Mouse (Mus musculus): ENCODE data around the gene Slc37a1. TPM values are rescaled to one million over a fixed set of nuclear protein-coding genes. Genes with fewer than 3 reads are reported as not detected.

Gene Slc37a1
- polyA plus RNA-seq, 1 experiment from 2014 or later, result 3.3 TPM

DNA sequence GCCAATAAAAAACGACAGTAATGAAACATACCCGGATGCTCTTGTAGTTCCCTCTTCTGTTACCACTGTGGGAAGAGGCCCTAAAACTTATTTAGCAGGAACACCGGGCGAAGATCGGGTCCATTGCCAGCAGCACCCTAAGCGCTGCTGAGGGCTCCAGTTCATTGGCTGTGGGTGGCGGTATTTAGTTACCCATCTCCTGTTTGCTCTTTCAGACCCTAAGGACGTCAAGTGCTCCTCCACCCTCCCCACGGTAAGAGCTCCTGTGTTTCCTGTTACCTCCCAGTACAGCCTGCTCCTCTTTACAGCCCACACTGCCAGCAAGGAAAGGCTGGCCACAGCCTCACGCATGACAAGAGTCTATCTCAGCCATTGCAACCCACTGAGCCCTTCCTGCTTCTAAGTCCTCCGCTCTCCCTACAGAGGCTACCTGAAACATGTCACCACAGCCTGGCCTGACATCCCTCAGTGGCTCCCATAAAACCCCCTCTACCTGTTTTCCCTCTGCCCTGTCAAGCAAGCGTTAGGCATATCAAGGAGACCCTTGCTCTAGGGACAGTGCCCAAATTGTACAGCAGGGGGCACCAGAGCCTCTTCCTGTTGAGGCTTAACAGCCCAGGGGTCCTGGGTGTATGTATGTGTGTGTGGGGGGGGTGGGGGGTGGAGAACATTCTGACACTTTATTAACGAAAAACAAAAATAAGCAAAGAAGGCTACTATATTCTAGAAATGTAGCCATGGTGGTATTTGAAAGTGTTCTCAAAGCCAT is 39.0 kb downstream of the Slc37a1 start:
- WGBS, result 61% methylated on average over 13 of the region's 13 CpGs
- Histone ChIP-seq H3K36me3 (ENCODE audit: control insufficient read depth, insufficient read depth, low read length) (no peaks in the 10 kb centered on the region), H3K4me2 (replicated peaks; ENCODE audit: low read depth, low read length) (no peak overlapping the region), H3K4me1 (ENCODE audit: control insufficient read depth, insufficient read depth, low read length) (no peaks in the 10 kb centered on the region), H3K9me3 (ENCODE audit: control insufficient read depth, low read length) (no peaks in the 10 kb centered on the region), H3K27ac (ENCODE audit: low read depth, low read length) (no peak overlapping the region), H3K4me3 (ENCODE audit: low read length) (no peak overlapping the region), H3K9ac (ENCODE audit: low read depth, low read length) (no peak overlapping the region), H3K27me3 (ENCODE audit: control insufficient read depth, insufficient read depth, low read length) (no peaks in the 10 kb centered on the region)
- ATAC-seq (ENCODE audit: low FRiP score, low TSS enrichment), result no peak

- ATAC-seq (ENCODE audit: low FRiP score, low TSS enrichment), result no peak
- H3K27me3 ChIP-seq (ENCODE audit: control insufficient read depth, insufficient read depth, low read length), result no peaks in the 10 kb centered on the region
- H3K27ac ChIP-seq (ENCODE audit: low read depth, low read length), result no peak overlapping the region
- H3K4me3 ChIP-seq (ENCODE audit: low read length), result no peak overlapping the region
- H3K4me1 ChIP-seq (ENCODE audit: control insufficient read depth, insufficient read depth, low read length), result no peaks in the 10 kb centered on the region
- no peaks in the 10 kb centered on the region for H3K36me3 ChIP-seq (ENCODE audit: control insufficient read depth, insufficient read depth, low read length)
- H3K4me2 ChIP-seq (replicated peaks; ENCODE audit: low read depth, low read length), result no peak overlapping the region
- no peak overlapping the region for H3K9ac ChIP-seq (ENCODE audit: low read depth, low read length)
- H3K9me3 ChIP-seq (ENCODE audit: control insufficient read depth, low read length), result no peaks in the 10 kb centered on the region
- WGBS, result 56% methylated on average over 9 of the region's 9 CpGs
Measured at GRCm38 (mm10) chr17:31326220-31326852, 39.7 kb downstream of the Slc37a1 start.

GRCm38 (mm10) chr17:31328466-31328865 is 41.9 kb downstream of the Slc37a1 start:
- WGBS, result 64% methylated on average over 4 of the region's 4 CpGs
- Histone ChIP-seq H3K27me3 (ENCODE audit: control insufficient read depth, insufficient read depth, low read length) (no peaks in the 10 kb centered on the region), H3K36me3 (ENCODE audit: control insufficient read depth, insufficient read depth, low read length) (no peaks in the 10 kb centered on the region), H3K4me2 (replicated peaks; ENCODE audit: low read depth, low read length) (no peak overlapping the region), H3K4me1 (ENCODE audit: control insufficient read depth, insufficient read depth, low read length) (no peaks in the 10 kb centered on the region), H3K9me3 (ENCODE audit: control insufficient read depth, low read length) (no peaks in the 10 kb centered on the region), H3K9ac (ENCODE audit: low read depth, low read length) (no peak overlapping the region), H3K27ac (ENCODE audit: low read depth, low read length) (no peak overlapping the region), H3K4me3 (ENCODE audit: low read length) (no peak overlapping the region)
- no peak for ATAC-seq (ENCODE audit: low FRiP score, low TSS enrichment)

- Histone ChIP-seq H3K9me3 (ENCODE audit: control insufficient read depth, low read length) (no peaks in the 10 kb centered on the region), H3K27ac (ENCODE audit: low read depth, low read length) (no peak overlapping the region), H3K36me3 (ENCODE audit: control insufficient read depth, insufficient read depth, low read length) (no peaks in the 10 kb centered on the region), H3K4me1 (ENCODE audit: control insufficient read depth, insufficient read depth, low read length) (0 out of 2 replicates have a peak, but pooled peaks cover 3% of the 10 kb centered on the region), H3K27me3 (ENCODE audit: control insufficient read depth, insufficient read depth, low read length) (no peaks in the 10 kb centered on the region), H3K9ac (ENCODE audit: low read depth, low read length) (no peak overlapping the region), H3K4me3 (ENCODE audit: low read length) (no peak overlapping the region), H3K4me2 (replicated peaks; ENCODE audit: low read depth, low read length) (no peak overlapping the region)
- WGBS, result 40% methylated on average over 4 of the region's 4 CpGs
- peak; percentile 35; the same call in 1 of the 2 replicates for ATAC-seq (ENCODE audit: low FRiP score, low TSS enrichment)
Measured at GRCm38 (mm10) chr17:31330622-31331021, 44.0 kb downstream of the Slc37a1 start.

- no peaks in the 10 kb centered on the region for H3K27me3 ChIP-seq (ENCODE audit: control insufficient read depth, insufficient read depth, low read length)
Measured at GRCm38 (mm10) chr17:31331273-31331672, 44.7 kb downstream of the Slc37a1 start.

GRCm38 (mm10) chr17:31331920-31332319 is 45.3 kb downstream of the Slc37a1 start:
- 72% methylated on average over 3 of the region's 3 CpGs for WGBS
- no peak overlapping the region for H3K4me3 ChIP-seq (ENCODE audit: low read length)
- H3K36me3 ChIP-seq (ENCODE audit: control insufficient read depth, insufficient read depth, low read length), result no peaks in the 10 kb centered on the region
- H3K27me3 ChIP-seq (ENCODE audit: control insufficient read depth, insufficient read depth, low read length), result no peaks in the 10 kb centered on the region
- H3K9ac ChIP-seq (ENCODE audit: low read depth, low read length), result no peak overlapping the region
- 0 out of 2 replicates have a peak, but pooled peaks cover 3% of the 10 kb centered on the region for H3K4me1 ChIP-seq (ENCODE audit: control insufficient read depth, insufficient read depth, low read length)
- H3K4me2 ChIP-seq (replicated peaks; ENCODE audit: low read depth, low read length), result no peak overlapping the region
- no peak overlapping the region for H3K27ac ChIP-seq (ENCODE audit: low read depth, low read length)
- H3K9me3 ChIP-seq (ENCODE audit: control insufficient read depth, low read length), result no peaks in the 10 kb centered on the region
- no peak for ATAC-seq (ENCODE audit: low FRiP score, low TSS enrichment)

More at GRCm38 (mm10) chr17:31331273-31331672, 44.7 kb downstream of the Slc37a1 start:
- 86% methylated on average over 6 of the region's 6 CpGs for WGBS
- Histone ChIP-seq H3K9ac (ENCODE audit: low read depth, low read length) (no peak overlapping the region), H3K4me2 (replicated peaks; ENCODE audit: low read depth, low read length) (no peak overlapping the region), H3K4me1 (ENCODE audit: control insufficient read depth, insufficient read depth, low read length) (0 out of 2 replicates have a peak, but pooled peaks cover 3% of the 10 kb centered on the region), H3K4me3 (ENCODE audit: low read length) (no peak overlapping the region), H3K27ac (ENCODE audit: low read depth, low read length) (no peak overlapping the region), H3K36me3 (ENCODE audit: control insufficient read depth, insufficient read depth, low read length) (no peaks in the 10 kb centered on the region), H3K9me3 (ENCODE audit: control insufficient read depth, low read length) (no peaks in the 10 kb centered on the region)
- ATAC-seq (ENCODE audit: low FRiP score, low TSS enrichment), result no peak

GRCm38 (mm10) chr17:31332333-31332732 is 45.7 kb downstream of the Slc37a1 start:
- H3K27me3 ChIP-seq (ENCODE audit: control insufficient read depth, insufficient read depth, low read length), result no peaks in the 10 kb centered on the region
- no peaks in the 10 kb centered on the region for H3K36me3 ChIP-seq (ENCODE audit: control insufficient read depth, insufficient read depth, low read length)
- H3K27ac ChIP-seq (ENCODE audit: low read depth, low read length), result no peak overlapping the region
- H3K9ac ChIP-seq (ENCODE audit: low read depth, low read length), result no peak overlapping the region
- ATAC-seq (ENCODE audit: low FRiP score, low TSS enrichment), result no peak
- no peak overlapping the region for H3K4me2 ChIP-seq (replicated peaks; ENCODE audit: low read depth, low read length)
- no peaks in the 10 kb centered on the region for H3K9me3 ChIP-seq (ENCODE audit: control insufficient read depth, low read length)
- 36% methylated on average over 1 of the region's 1 CpGs for WGBS
- H3K4me3 ChIP-seq (ENCODE audit: low read length), result no peak overlapping the region
- H3K4me1 ChIP-seq (ENCODE audit: control insufficient read depth, insufficient read depth, low read length), result 0 out of 2 replicates have a peak, but pooled peaks cover 3% of the 10 kb centered on the region

DNA sequence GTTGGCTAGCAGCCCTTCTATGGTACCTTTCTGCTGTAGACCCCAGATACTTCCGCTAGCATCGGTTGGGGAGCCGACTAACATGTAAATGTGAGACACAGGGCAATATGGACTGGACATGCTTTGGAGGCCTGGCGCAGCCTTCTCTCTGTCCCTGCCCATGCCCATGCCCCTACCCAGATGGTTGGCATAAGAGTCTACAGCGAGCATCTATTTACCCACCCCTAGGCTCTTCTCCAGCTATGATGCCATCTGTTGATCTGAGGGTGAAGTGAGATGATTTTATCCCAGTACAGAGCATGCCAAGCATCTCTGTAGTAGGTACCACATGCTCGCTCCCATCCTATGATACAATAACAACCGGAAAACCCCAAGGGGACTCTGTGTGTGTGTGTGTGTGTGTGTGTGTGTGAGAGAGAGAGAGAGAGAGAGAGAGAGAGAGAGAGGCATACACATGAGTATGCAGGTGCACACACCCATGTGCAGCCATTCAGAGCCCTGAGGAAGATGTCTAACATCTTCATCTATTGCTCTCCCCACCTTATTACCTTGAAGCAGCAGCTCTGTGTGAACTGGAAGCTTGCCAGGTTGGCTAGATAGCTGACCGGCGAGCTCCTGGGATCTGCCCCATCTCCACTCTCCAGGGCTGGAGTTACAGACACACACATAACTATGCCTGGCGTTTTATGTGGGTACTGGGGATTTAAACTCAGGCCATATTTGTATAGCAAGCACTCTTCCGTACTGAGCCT is 48.1 kb downstream of the Slc37a1 start:
- H3K9me3 ChIP-seq (ENCODE audit: control insufficient read depth, low read length), result no peaks in the 10 kb centered on the region

More for the DNA sequence above, 48.1 kb downstream of the Slc37a1 start:
- no peaks in the 10 kb centered on the region for H3K27me3 ChIP-seq (ENCODE audit: control insufficient read depth, insufficient read depth, low read length)
- H3K36me3 ChIP-seq (ENCODE audit: control insufficient read depth, insufficient read depth, low read length), result no peaks in the 10 kb centered on the region
- ATAC-seq (ENCODE audit: low FRiP score, low TSS enrichment), result no peak
- 0 out of 2 replicates have a peak, but pooled peaks cover 3% of the 10 kb centered on the region for H3K4me1 ChIP-seq (ENCODE audit: control insufficient read depth, insufficient read depth, low read length)
- H3K27ac ChIP-seq (ENCODE audit: low read depth, low read length), result no peak overlapping the region
- H3K4me2 ChIP-seq (replicated peaks; ENCODE audit: low read depth, low read length), result no peak overlapping the region
- 86% methylated on average over 11 of the region's 11 CpGs for WGBS
- H3K9ac ChIP-seq (ENCODE audit: low read depth, low read length), result no peak overlapping the region
- no peak overlapping the region for H3K4me3 ChIP-seq (ENCODE audit: low read length)

Data from kidney, embryonic 14.5 days (tissue).